Mouse (Mus musculus): ENCODE data around the gene Vgll4.

Gene Vgll4

GRCm38 (mm10) chr6:114871010-114871660, 98.7 kb downstream of the Vgll4 start:
- DNase-seq (ENCODE audit: low spot score in 2 of 2), result no peak

GRCm38 (mm10) chr6:114869501-114870076, 100.2 kb downstream of the Vgll4 start:
- DNase-seq (ENCODE audit: low spot score in 2 of 2), result no peak

GRCm38 (mm10) chr6:114868656-114869055, 101.1 kb downstream of the Vgll4 start:
- no peak for DNase-seq (ENCODE audit: low spot score in 2 of 2)

- no peak for DNase-seq (ENCODE audit: low spot score in 2 of 2)
These were observed 103.2 kb downstream of the Vgll4 start for GRCm38 (mm10) chr6:114866619-114867018.

GRCm38 (mm10) chr6:114866078-114866477, 103.7 kb downstream of the Vgll4 start:
- DNase-seq (ENCODE audit: low spot score in 2 of 2), result no peak

GRCm38 (mm10) chr6:114864421-114864820, 105.4 kb downstream of the Vgll4 start:
- DNase-seq (ENCODE audit: low spot score in 2 of 2), result no peak

- no peak for DNase-seq (ENCODE audit: low spot score in 2 of 2)
These were observed 106.3 kb downstream of the Vgll4 start for GRCm38 (mm10) chr6:114863501-114863900.

- no peak for DNase-seq (ENCODE audit: low spot score in 2 of 2)
These were observed 107.7 kb downstream of the Vgll4 start for GRCm38 (mm10) chr6:114862046-114862445.

GRCm38 (mm10) chr6:114861591-114861990, 108.2 kb downstream of the Vgll4 start:
- no peak for DNase-seq (ENCODE audit: low spot score in 2 of 2)

GRCm38 (mm10) chr6:114860677-114861568, 108.9 kb downstream of the Vgll4 start:
- DNase-seq (ENCODE audit: low spot score in 2 of 2), result no peak

GRCm38 (mm10) chr6:114858722-114859053, 111.1 kb downstream of the Vgll4 start:
- DNase-seq (ENCODE audit: low spot score in 2 of 2), result no peak

- DNase-seq (ENCODE audit: low spot score in 2 of 2), result no peak
These were observed 111.6 kb downstream of the Vgll4 start for GRCm38 (mm10) chr6:114857996-114858721.

GRCm38 (mm10) chr6:114856501-114856900, 113.3 kb downstream of the Vgll4 start:
- DNase-seq (ENCODE audit: low spot score in 2 of 2), result no peak

GRCm38 (mm10) chr6:114855644-114856043, 114.2 kb downstream of the Vgll4 start:
- no peak for DNase-seq (ENCODE audit: low spot score in 2 of 2)

GRCm38 (mm10) chr6:114854368-114854767, 115.4 kb downstream of the Vgll4 start:
- DNase-seq (ENCODE audit: low spot score in 2 of 2), result no peak

- DNase-seq (ENCODE audit: low spot score in 2 of 2), result no peak
These were observed 117.1 kb downstream of the Vgll4 start for GRCm38 (mm10) chr6:114852739-114853138.

- DNase-seq (ENCODE audit: low spot score in 2 of 2), result no peak
These were observed 118.1 kb downstream of the Vgll4 start for GRCm38 (mm10) chr6:114851688-114852087.

GRCm38 (mm10) chr6:114849787-114850186, 120.0 kb downstream of the Vgll4 start:
- DNase-seq (ENCODE audit: low spot score in 2 of 2), result no peak

- no peak for DNase-seq (ENCODE audit: low spot score in 2 of 2)
These were observed 121.0 kb downstream of the Vgll4 start for GRCm38 (mm10) chr6:114848761-114849160.

GRCm38 (mm10) chr6:114847582-114848174, 122.1 kb downstream of the Vgll4 start:
- no peak for DNase-seq (ENCODE audit: low spot score in 2 of 2)

- DNase-seq (ENCODE audit: low spot score in 2 of 2), result no peak
These were observed 123.5 kb downstream of the Vgll4 start for GRCm38 (mm10) chr6:114846153-114846772.
